Mouse (Mus musculus): ENCODE data around the gene Kirrel2.

The Kirrel2 gene

GRCm38 (mm10) chr7:30413596-30413995 lies 43.9 kb downstream of the Kirrel2 start, which contains the start of gene Tyrobp:
Gene Tyrobp, plus strand, starts transcription at chr7:30413760.
- no peak for DNase-seq (ENCODE audit: low spot score)

- DNase-seq (ENCODE audit: low spot score): no peak
Observed at GRCm38 (mm10) chr7:30412735-30413147, 44.7 kb downstream of the Kirrel2 start.

- DNase-seq (ENCODE audit: low spot score): no peak
Observed at GRCm38 (mm10) chr7:30411023-30411422, 46.5 kb downstream of the Kirrel2 start.

- DNase-seq (ENCODE audit: low spot score): no peak
Observed at GRCm38 (mm10) chr7:30409789-30410188, 47.7 kb downstream of the Kirrel2 start.

GRCm38 (mm10) chr7:30408639-30409038 lies 48.9 kb downstream of the Kirrel2 start:
- no peak for DNase-seq (ENCODE audit: low spot score)

GRCm38 (mm10) chr7:30402343-30402742 lies 55.1 kb downstream of the Kirrel2 start:
- no peak for DNase-seq (ENCODE audit: low spot score)

GRCm38 (mm10) chr7:30399671-30400070 lies 57.8 kb downstream of the Kirrel2 start:
- no peak for DNase-seq (ENCODE audit: low spot score)

Data from left cerebral cortex, adult 11 months (tissue).